Mouse (Mus musculus) limb, embryonic 13.5 days (tissue): ENCODE measurements at regions not wholly inside any gene's neighbourhood (a gene's known extent, or its start where the extent isn't known, plus 50 kb on each side); places are given as distances from the start of the nearest gene placed in this dataset.

Source experiments
- ATAC-seq: fragments of 200-750 bp; cut with Nextera tagmentation; 2 replicates; pipeline ENCODE4 v1.8.0; 2017; ENCODE audit warnings: low read depth, moderate number of reproducible peaks, moderate TSS enrichment; ENCODE audit not compliant: low FRiP score
- H3K27ac ChIP-seq: fragments of 300-500 bp; sonication (generic); 2 replicates; pipeline ENCODE4 v1.5.1; 2015; ENCODE audit warnings: inconsistent platforms, mild to moderate bottlenecking, moderate library complexity
- H3K27me3 ChIP-seq: fragments of 300-500 bp; sonication (generic); 2 replicates; pipeline ENCODE4 v1.6.1; 2015; ENCODE audit warnings: mild to moderate bottlenecking, inconsistent platforms
- H3K36me3 ChIP-seq: fragments of 300-500 bp; sonication (generic); 2 replicates; pipeline ENCODE4 v1.6.1; 2015; ENCODE audit warnings: inconsistent platforms, mild to moderate bottlenecking, moderate library complexity
- H3K4me1 ChIP-seq: fragments of 300-500 bp; sonication (generic); 2 replicates; pipeline ENCODE4 v1.6.1; 2015; ENCODE audit warnings: inconsistent platforms
- H3K4me2 ChIP-seq: fragments of 300-500 bp; sonication (generic); replicated peaks from 2 replicates; pipeline ENCODE4 v1.6.1; 2015; ENCODE audit warnings: inconsistent platforms, mild to moderate bottlenecking, moderate library complexity
- H3K4me3 ChIP-seq: fragments of 300-500 bp; sonication (generic); 2 replicates; pipeline ENCODE4 v1.5.1; 2015; ENCODE audit warnings: moderate library complexity, mild to moderate bottlenecking, inconsistent platforms
- H3K9ac ChIP-seq: fragments of 300-500 bp; sonication (generic); 2 replicates; pipeline ENCODE4 v1.6.1; 2015; ENCODE audit warnings: mild to moderate bottlenecking, inconsistent platforms
- H3K9me3 ChIP-seq: fragments of 300-500 bp; sonication (generic); 2 replicates; pipeline ENCODE4 v1.6.1; 2016; ENCODE audit warnings: inconsistent platforms
- WGBS: fragments of 180-500 bp; shearing (Covaris S2); methylation state at CpG from one replicate; pipeline ENCODE4 v1.1.7; 2015; 5-methylcytosine and 5-hydroxymethylcytosine counted together

- WGBS: 67% methylated on average over 7 of the region's 7 CpGs
- H3K36me3 ChIP-seq: no peaks in the 10 kb centered on the region
- H3K27ac ChIP-seq: no peak overlapping the region
- H3K9ac ChIP-seq: no peak overlapping the region
- no peak for ATAC-seq
- H3K4me3 ChIP-seq: no peak overlapping the region
- no peaks in the 10 kb centered on the region for H3K27me3 ChIP-seq
- H3K9me3 ChIP-seq: no peaks in the 10 kb centered on the region
- no peaks in the 10 kb centered on the region for H3K4me1 ChIP-seq
- no peak overlapping the region for H3K4me2 ChIP-seq
Observed at GRCm38 (mm10) chr5:142329724-142330520, 71.4 kb upstream of the Foxk1 start.

GRCm38 (mm10) chr5:142332744-142333143 is 68.6 kb upstream of the Foxk1 start:
- Histone ChIP-seq H3K4me3 (no peak overlapping the region), H3K9me3 (no peaks in the 10 kb centered on the region), H3K27me3 (no peaks in the 10 kb centered on the region), H3K27ac (no peak overlapping the region), H3K4me2 (no peak overlapping the region), H3K4me1 (no peaks in the 10 kb centered on the region), H3K9ac (no peak overlapping the region), H3K36me3 (no peaks in the 10 kb centered on the region)
- no peak for ATAC-seq
- WGBS: 54% methylated on average over 9 of the region's 9 CpGs

GRCm38 (mm10) chr5:142337436-142337835 is 63.9 kb upstream of the Foxk1 start:
- Histone ChIP-seq H3K27ac (no peak overlapping the region), H3K9ac (no peak overlapping the region), H3K36me3 (no peaks in the 10 kb centered on the region), H3K4me1 (0 out of 2 replicates have a peak, but pooled peaks cover 4% of the 10 kb centered on the region), H3K4me3 (no peak overlapping the region), H3K27me3 (no peaks in the 10 kb centered on the region), H3K4me2 (no peak overlapping the region), H3K9me3 (no peaks in the 10 kb centered on the region)
- 74% methylated on average over 6 of the region's 6 CpGs for WGBS
- no peak for ATAC-seq

GRCm38 (mm10) chr5:142338051-142338450 is 63.2 kb upstream of the Foxk1 start:
- WGBS: 64% methylated on average over 11 of the region's 11 CpGs
- Histone ChIP-seq H3K4me3 (no peak overlapping the region), H3K4me1 (0 out of 2 replicates have a peak, but pooled peaks cover 4% of the 10 kb centered on the region), H3K27ac (no peak overlapping the region), H3K9ac (no peak overlapping the region), H3K9me3 (no peaks in the 10 kb centered on the region), H3K27me3 (no peaks in the 10 kb centered on the region), H3K4me2 (no peak overlapping the region), H3K36me3 (no peaks in the 10 kb centered on the region)
- no peak for ATAC-seq

GRCm38 (mm10) chr5:142340205-142341025 is 60.9 kb upstream of the Foxk1 start:
- Histone ChIP-seq H3K9me3 (no peaks in the 10 kb centered on the region), H3K27me3 (no peaks in the 10 kb centered on the region), H3K4me1 (0 out of 2 replicates have a peak, but pooled peaks cover 4% of the 10 kb centered on the region), H3K36me3 (no peaks in the 10 kb centered on the region), H3K9ac (no peak overlapping the region), H3K27ac (no peak overlapping the region), H3K4me3 (no peak overlapping the region), H3K4me2 (no peak overlapping the region)
- no peak for ATAC-seq
- 48% methylated on average over 14 of the region's 14 CpGs for WGBS

- 63% methylated on average over 3 of the region's 3 CpGs for WGBS
- H3K4me1 ChIP-seq: 0 out of 2 replicates have a peak, but pooled peaks cover 4% of the 10 kb centered on the region
- H3K9me3 ChIP-seq: no peaks in the 10 kb centered on the region
- no peaks in the 10 kb centered on the region for H3K27me3 ChIP-seq
- no peak overlapping the region for H3K27ac ChIP-seq
- no peak overlapping the region for H3K9ac ChIP-seq
- ATAC-seq: no peak
- H3K36me3 ChIP-seq: no peaks in the 10 kb centered on the region
- no peak overlapping the region for H3K4me3 ChIP-seq
- no peak overlapping the region for H3K4me2 ChIP-seq
Observed at GRCm38 (mm10) chr5:142341026-142341432, 60.3 kb upstream of the Foxk1 start.

- 85% methylated on average over 1 of the region's 1 CpGs for WGBS
- ATAC-seq: no peak
Observed at GRCm38 (mm10) chr5:142346454-142346853, 54.8 kb upstream of the Foxk1 start.

GRCm38 (mm10) chr5:142350574-142350973 is 50.7 kb upstream of the Foxk1 start:
- Histone ChIP-seq H3K4me1 (no peaks in the 10 kb centered on the region), H3K27ac (no peak overlapping the region), H3K4me2 (no peak overlapping the region), H3K9ac (no peak overlapping the region), H3K27me3 (no peaks in the 10 kb centered on the region), H3K36me3 (no peaks in the 10 kb centered on the region), H3K4me3 (no peak overlapping the region), H3K9me3 (no peaks in the 10 kb centered on the region)
- 54% methylated on average over 5 of the region's 5 CpGs for WGBS
- ATAC-seq: no peak

More at GRCm38 (mm10) chr5:142346454-142346853, 54.8 kb upstream of the Foxk1 start:
- H3K36me3 ChIP-seq: no peaks in the 10 kb centered on the region
- H3K27me3 ChIP-seq: no peaks in the 10 kb centered on the region
- H3K4me2 ChIP-seq: no peak overlapping the region
- no peak overlapping the region for H3K4me3 ChIP-seq
- H3K4me1 ChIP-seq: no peaks in the 10 kb centered on the region
- H3K27ac ChIP-seq: no peak overlapping the region
- H3K9me3 ChIP-seq: no peaks in the 10 kb centered on the region
- no peak overlapping the region for H3K9ac ChIP-seq
